Mouse (Mus musculus) MEL (cell line): ENCODE results near the gene Enthd1. TPM values are rescaled to one million over a fixed set of nuclear protein-coding genes. Genes with fewer than 3 reads are reported as not detected.
A peak's percentile ranks its signal among the peaks of the same experiment; 100 is the strongest.

Source experiments
- DNase-seq: peaks from one replicate; pipeline ENCODE4 v3.0.0; 2011; ENCODE audit warnings: low read depth, low spot score
- H3K27ac ChIP-seq: 2 replicates; pipeline ENCODE4 v1.5.1; 2012; ENCODE audit warnings: low read depth, mild to moderate bottlenecking, control low read depth, low read length, moderate library complexity; ENCODE audit not compliant: control insufficient read depth
- H3K27me3 ChIP-seq, 2 experiments: fragments of 150-350 bp in 1 of 2; sonication (generic) in 1 of 2; 2 replicates each; pipeline ENCODE4 v1.6.1; 2012; ENCODE audit warnings: low read length in 2 of 2, mild to moderate bottlenecking in 2 of 2, improper control_type of control experiment in 1 of 2, moderate library complexity in 1 of 2; ENCODE audit not compliant: insufficient read depth in 2 of 2, control insufficient read depth in 1 of 2
- H3K36me3 ChIP-seq, 2 experiments: 2 replicates each; pipeline ENCODE4 v1.6.1; 2012 to 2014; ENCODE audit warnings: low read length in 2 of 2, improper control_type of control experiment in 1 of 2, inconsistent platforms in 1 of 2, mild to moderate bottlenecking in 1 of 2; ENCODE audit not compliant: insufficient read depth in 2 of 2, control insufficient read depth in 1 of 2
- H3K4me1 ChIP-seq, 2 experiments: fragments of 150-350 bp in 1 of 2; sonication (generic) in 1 of 2; 2 replicates each; pipeline ENCODE4 v1.6.1; 2012; ENCODE audit warnings: low read length in 2 of 2, improper control_type of control experiment in 1 of 2, mild to moderate bottlenecking in 1 of 2; ENCODE audit not compliant: insufficient read depth in 2 of 2, control insufficient read depth in 1 of 2
- H3K4me3 ChIP-seq, 2 experiments: fragments of 150-350 bp in 1 of 2; sonication (generic) in 1 of 2; 2 replicates each; pipeline ENCODE4 v1.5.1; 2012; ENCODE audit warnings: low read depth in 2 of 2, low read length in 2 of 2, mild to moderate bottlenecking in 2 of 2, moderate library complexity in 2 of 2, control low read depth in 1 of 2, improper control_type of control experiment in 1 of 2; ENCODE audit not compliant: control insufficient read depth in 1 of 2, insufficient read depth in 1 of 2
- H3K79me2 ChIP-seq: 2 replicates; pipeline ENCODE4 v1.6.1; 2012; ENCODE audit warnings: mild to moderate bottlenecking, low read length, moderate library complexity; ENCODE audit not compliant: control insufficient read depth, poor library complexity, insufficient read depth
- H3K9ac ChIP-seq: 2 replicates; pipeline ENCODE4 v1.6.1; 2012; ENCODE audit warnings: low read depth, mild to moderate bottlenecking, control low read depth, low read length, moderate library complexity; ENCODE audit not compliant: control insufficient read depth, poor library complexity, severe bottlenecking
- H3K9me3 ChIP-seq: fragments of 150-350 bp; sonication (generic); replicated peaks from 2 replicates; pipeline ENCODE4 v1.6.1; 2012; ENCODE audit warnings: mild to moderate bottlenecking, low read length, improper control_type of control experiment, moderate library complexity; ENCODE audit not compliant: insufficient read depth
- CHD1 ChIP-seq: IDR thresholded peaks from 2 replicates; pipeline ENCODE4 v1.6.1; 2012; ENCODE audit warnings: low read depth, mild to moderate bottlenecking, inconsistent platforms, low read length, improper control_type of control experiment
- CTCF ChIP-seq, 3 experiments: IDR thresholded peaks in 2 of 3; conservative IDR thresholded peaks in 1 of 3; 2 replicates each; pipeline ENCODE4 v1.5.1; 2011 to 2012; ENCODE audit warnings: low read length in 3 of 3, low read depth in 2 of 3, mild to moderate bottlenecking in 2 of 3, improper control_type of control experiment in 1 of 3, inconsistent platforms in 1 of 3, mixed read lengths in 1 of 3, moderate library complexity in 1 of 3; ENCODE audit not compliant: control insufficient read depth in 1 of 3, insufficient read depth in 1 of 3, poor library complexity in 1 of 3, severe bottlenecking in 1 of 3
- ELF1 ChIP-seq: IDR thresholded peaks from 2 replicates; pipeline ENCODE4 v1.6.1; 2014; ENCODE audit warnings: low read depth, mild to moderate bottlenecking, inconsistent platforms, low read length, improper control_type of control experiment, moderate library complexity
- EP300 ChIP-seq, 2 experiments: IDR thresholded peaks; 2 replicates each; pipeline ENCODE4 v1.6.1; 2011; ENCODE audit warnings: improper control_type of control experiment in 2 of 2, low read length in 2 of 2, low read depth in 1 of 2, mild to moderate bottlenecking in 1 of 2
- HCFC1 ChIP-seq: IDR thresholded peaks from 2 replicates; pipeline ENCODE4 v1.6.1; 2012; ENCODE audit warnings: low read depth, mild to moderate bottlenecking, inconsistent platforms, low read length, improper control_type of control experiment, moderate library complexity
- KAT2A ChIP-seq: conservative IDR thresholded peaks from 2 replicates; pipeline ENCODE4 v1.6.1; 2012; ENCODE audit warnings: low read depth, low read length, improper control_type of control experiment, inconsistent platforms
- MAX ChIP-seq: IDR thresholded peaks from 2 replicates; pipeline ENCODE4 v1.6.1; 2011; ENCODE audit warnings: low read length, improper control_type of control experiment
- MAZ ChIP-seq: IDR thresholded peaks from 2 replicates; pipeline ENCODE4 v1.6.1; 2012; ENCODE audit warnings: low read depth, mild to moderate bottlenecking, inconsistent platforms, low read length, improper control_type of control experiment
- MEF2A ChIP-seq: IDR thresholded peaks from 2 replicates; pipeline ENCODE4 v1.6.1; 2014; ENCODE audit warnings: low read depth, mild to moderate bottlenecking, inconsistent platforms, low read length, improper control_type of control experiment; ENCODE audit not compliant: poor library complexity, insufficient replicate concordance, severe bottlenecking; ENCODE audit errors: extremely low read depth
- MYB ChIP-seq: IDR thresholded peaks from 2 replicates; pipeline ENCODE4 v1.6.1; 2011; ENCODE audit warnings: mild to moderate bottlenecking, low read depth, low read length, improper control_type of control experiment
- NRF1 ChIP-seq: IDR thresholded peaks from 2 replicates; pipeline ENCODE4 v1.6.1; 2014; ENCODE audit warnings: low read depth, mild to moderate bottlenecking, inconsistent platforms, low read length, improper control_type of control experiment, moderate library complexity; ENCODE audit not compliant: poor library complexity, insufficient read depth, severe bottlenecking
- POLR2A ChIP-seq, 2 experiments: IDR thresholded peaks; 2 replicates each; pipeline ENCODE4 v1.6.1; 2011 to 2012; ENCODE audit warnings: low read length in 2 of 2, mild to moderate bottlenecking in 2 of 2, control low read depth in 1 of 2, improper control_type of control experiment in 1 of 2, low read depth in 1 of 2, moderate library complexity in 1 of 2; ENCODE audit not compliant: control insufficient read depth in 1 of 2, insufficient read depth in 1 of 2, poor library complexity in 1 of 2
- RCOR1 ChIP-seq: IDR thresholded peaks from 2 replicates; pipeline ENCODE4 v1.6.1; 2012; ENCODE audit warnings: low read depth, mild to moderate bottlenecking, inconsistent platforms, low read length, improper control_type of control experiment
- TAL1 ChIP-seq: IDR thresholded peaks from 2 replicates; pipeline ENCODE4 v1.6.1; 2012; ENCODE audit warnings: mild to moderate bottlenecking, inconsistent platforms, low read length, moderate library complexity, mixed read lengths
- UBTF ChIP-seq: IDR thresholded peaks from 2 replicates; pipeline ENCODE4 v1.6.1; 2012; ENCODE audit warnings: low read depth, mild to moderate bottlenecking, inconsistent platforms, low read length, improper control_type of control experiment, moderate library complexity, borderline replicate concordance; ENCODE audit not compliant: insufficient read depth
- USF1 ChIP-seq: IDR thresholded peaks from 2 replicates; pipeline ENCODE4 v1.6.1; 2014; ENCODE audit warnings: low read depth, mild to moderate bottlenecking, inconsistent platforms, low read length, improper control_type of control experiment, moderate library complexity
- USF2 ChIP-seq, 2 experiments: IDR thresholded peaks; 2 replicates each; pipeline ENCODE4 v1.6.1; 2011 to 2012; ENCODE audit warnings: improper control_type of control experiment in 2 of 2, low read length in 2 of 2, borderline replicate concordance in 1 of 2, inconsistent platforms in 1 of 2, low read depth in 1 of 2, mild to moderate bottlenecking in 1 of 2; ENCODE audit not compliant: insufficient read depth in 1 of 2
- ZC3H11A ChIP-seq: IDR thresholded peaks from 2 replicates; pipeline ENCODE4 v1.6.1; 2012; ENCODE audit warnings: low read depth, mild to moderate bottlenecking, inconsistent platforms, low read length, improper control_type of control experiment
- ZKSCAN1 ChIP-seq: IDR thresholded peaks from 2 replicates; pipeline ENCODE4 v1.6.1; 2012; ENCODE audit warnings: low read depth, mild to moderate bottlenecking, inconsistent platforms, low read length, improper control_type of control experiment, moderate library complexity
- ZMIZ1 ChIP-seq: IDR thresholded peaks from 2 replicates; pipeline ENCODE4 v1.6.1; 2012; ENCODE audit warnings: low read depth, mild to moderate bottlenecking, inconsistent platforms, low read length, improper control_type of control experiment, moderate library complexity
- polyA plus RNA-seq, 2 experiments: library from polyadenylated mRNA; stranded (reverse) in 1 of 2; unstranded in 1 of 2; fragments of >175 nt in 1 of 2; fragments of >200 nt in 1 of 2; gene quantifications; 2 replicates each; pipeline versions ENCODE4 v1.2.1 to v1.2.4; 2012; ENCODE audit warnings: low replicate concordance in 2 of 2, low read depth in 1 of 2; ENCODE audit not compliant: insufficient read length in 2 of 2, insufficient read depth in 1 of 2, missing spikeins in 1 of 2
- total RNA-seq: library from RNA; depleted of rRNA; stranded (reverse); fragments of 300-350 nt; gene quantifications from 2 replicates; pipeline ENCODE4 v1.2.3, GENCODE M21; 2012

Enthd1 gene
- total and polyA plus RNA-seq, 3 experiments = not detected

GRCm38 (mm10) chr15:80460011-80460410 lies 104.9 kb downstream of the Enthd1 start:
- TF ChIP-seq MYB (no peak), ELF1 (no peak), USF1 (no peak), RCOR1 (no peak), KAT2A (no peak), UBTF (no peak), CHD1 (no peak), TAL1 (no peak), POLR2A (IDR thresholded peaks at IDR 0.05; ENCODE audit: control insufficient read depth in 1 of 2, insufficient read depth in 1 of 2, low read depth in 1 of 2, low read length in 2 of 2, poor library complexity in 1 of 2) (no peak), MEF2A (no peak), NRF1 (no peak), ZMIZ1 (no peak), ZKSCAN1 (no peak), ZC3H11A (no peak), CTCF (IDR thresholded peaks at IDR 0.05 in 2 of 3, conservative IDR thresholded peaks at IDR 0.05 in 1 of 3; ENCODE audit: control insufficient read depth in 1 of 3, insufficient read depth in 1 of 3, low read depth in 2 of 3, low read length in 3 of 3, poor library complexity in 1 of 3, severe bottlenecking in 1 of 3) (no peak), MAX (no peak)
- Histone ChIP-seq H3K27me3 (no peaks in the 10 kb centered on the region), H3K4me3 (no peak overlapping the region), H3K9me3 (no peaks in the 10 kb centered on the region), H3K27ac (no peak overlapping the region), H3K79me2 (no peaks in the 10 kb centered on the region), H3K4me1 (peaks cover 0 to 8% of the 10 kb centered on the region in 2 experiments; a peak in 1 of 4 replicates), H3K36me3 (no peaks in the 10 kb centered on the region), H3K9ac (no peak overlapping the region)
- no peak for DNase-seq

GRCm38 (mm10) chr15:80457984-80458383 lies 107.0 kb downstream of the Enthd1 start:
- Histone ChIP-seq H3K4me3 (no peak overlapping the region), H3K79me2 (no peaks in the 10 kb centered on the region), H3K4me1 (peaks cover 0 to 8% of the 10 kb centered on the region in 2 experiments; a peak in 1 of 4 replicates), H3K9me3 (no peaks in the 10 kb centered on the region), H3K27me3 (no peaks in the 10 kb centered on the region; a peak in 1 of 4 replicates), H3K36me3 (no peaks in the 10 kb centered on the region), H3K27ac (no peak overlapping the region), H3K9ac (no peak overlapping the region)
- TF ChIP-seq MAZ = no peak
- peak in 1 of 2 experiments; percentile 54; a peak in 1 of 4 replicates for TF ChIP-seq USF2 (IDR thresholded peaks at IDR 0.05; ENCODE audit: borderline replicate concordance in 1 of 2, insufficient read depth in 1 of 2, low read depth in 1 of 2, low read length in 2 of 2)
- TF ChIP-seq USF1 = peak; percentile 81
- 0 out of 2 replicates have a peak, but pooled peaks have one; percentile 40 for TF ChIP-seq HCFC1
- peak in 1 of 2 experiments; percentile 37; a peak in 1 of 4 replicates for TF ChIP-seq EP300 (IDR thresholded peaks at IDR 0.05; ENCODE audit: low read depth in 1 of 2, low read length in 2 of 2)
- TF ChIP-seq ELF1 = peak; percentile 57; the same call in 1 of the 2 replicates
- TF ChIP-seq POLR2A (IDR thresholded peaks at IDR 0.05; ENCODE audit: control insufficient read depth in 1 of 2, insufficient read depth in 1 of 2, low read depth in 1 of 2, low read length in 2 of 2, poor library complexity in 1 of 2) = no peak
- DNase-seq = peak; percentile 50
